9 mouse cellular contexts compared by ENCODE assay signal in genomic region chr9:63666612-63667372, GRCm38 (mm10).
DNase-seq lines count a peak whose midpoint lies in the region; ATAC-seq lines count a peak whose summit lies in the region.
"Had no signal": no experiment of that assay in that cellular context is flagged by ENCODE, and none has a peak within 500 bp of the region (broad histone marks: within the 10 kb centered on the region; RNA-seq: fewer than 3 reads in every experiment).

No protein-coding gene starts in this region.

- H3K4me1 ChIP-seq in embryonic facial prominence, embryonic 12.5 days, result peaks cover 61% of the 10 kb centered on the region
- H3K4me1 ChIP-seq in limb, embryonic 12.5 days (replicated peaks), result peaks cover 70% of the 10 kb centered on the region

- intact Hi-C loops in heart, postnatal 10 days (cut with DNase I), result loop anchor here (5.0 kb wide), 2 partner anchors 41 to 91 kb away; partner anchors contain the start of gene Smad3

- H3K27ac ChIP-seq in embryonic facial prominence, embryonic 12.5 days, result peak overlapping the region; percentile 1; the same call in 1 of the 2 replicates
- H3K27ac ChIP-seq in limb, embryonic 12.5 days, result peak overlapping the region; percentile 64

- DNase-seq in embryo, embryonic 11 days, result peak; percentile 44
- no peak for DNase-seq in embryo, embryonic 10.5 days (ENCODE audit: low spot score)
- peak; percentile 73 to 78 for DNase-seq in heart, postnatal 10 days
- DNase-seq in B cell, adult 2 months, result no peak
- DNase-seq in left cerebral cortex, adult 18-20 months (ENCODE audit: low spot score in 2 of 2), result no peak
- no peak for DNase-seq in spleen, adult 12 weeks (ENCODE audit: low spot score)

- H3K9ac ChIP-seq in embryonic facial prominence, embryonic 12.5 days, result no peak overlapping the region
- no peak overlapping the region for H3K9ac ChIP-seq in limb, embryonic 12.5 days (replicated peaks)

- no peaks in the 10 kb centered on the region for H3K9me3 ChIP-seq in embryonic facial prominence, embryonic 12.5 days
- H3K9me3 ChIP-seq in limb, embryonic 12.5 days, result no peaks in the 10 kb centered on the region

- ATAC-seq in embryonic facial prominence, embryonic 12.5 days (ENCODE audit: insufficient number of reproducible peaks, insufficient read depth, low FRiP score, low TSS enrichment), result no peak
- ATAC-seq in limb, embryonic 12.5 days (ENCODE audit: insufficient number of reproducible peaks, insufficient read depth, low FRiP score, low TSS enrichment, low read depth), result no peak

- H3K4me2 ChIP-seq in embryonic facial prominence, embryonic 12.5 days (replicated peaks), result no peak overlapping the region
- no peak overlapping the region for H3K4me2 ChIP-seq in limb, embryonic 12.5 days

- WGBS in embryonic facial prominence, embryonic 12.5 days, result 63% methylated on average over 18 of the region's 18 CpGs
- 62% methylated on average over 18 of the region's 18 CpGs for WGBS in limb, embryonic 12.5 days

- peaks cover 26% of the 10 kb centered on the region for H3K36me3 ChIP-seq in embryonic facial prominence, embryonic 12.5 days
- peaks cover 59% of the 10 kb centered on the region for H3K36me3 ChIP-seq in limb, embryonic 12.5 days

- no peaks in the 10 kb centered on the region for H3K27me3 ChIP-seq in embryonic facial prominence, embryonic 12.5 days
- no peaks in the 10 kb centered on the region for H3K27me3 ChIP-seq in limb, embryonic 12.5 days
- H3K27me3 ChIP-seq: megakaryocyte, embryonic 14.5 days had no signal

- H3K4me3 ChIP-seq in embryonic facial prominence, embryonic 12.5 days, result no peak overlapping the region
- no peak overlapping the region for H3K4me3 ChIP-seq in limb, embryonic 12.5 days (replicated peaks)
- H3K4me3 ChIP-seq: megakaryocyte, embryonic 14.5 days had no signal

Comparison
In these comparisons a context has a peak if more than half of its experiments do, and no peak if none do; other contexts are left out.
1. DNase-seq: peak in embryo, embryonic 11 days (single experiment) and heart, postnatal 10 days (2 of 2); none in embryo, embryonic 10.5 days (single experiment), B cell, adult 2 months (0 of 2), left cerebral cortex, adult 18-20 months (0 of 2) and spleen, adult 12 weeks (single experiment).